Mouse (Mus musculus) cerebellum, adult 8-10 months (tissue): Measurements from ENCODE around the gene Caprin2.
A peak's percentile ranks its signal among the peaks of the same experiment; 100 is the strongest.
"Not testable (repeated sequence)": the region's sequence is repeated elsewhere in the genome, so short reads cannot be mapped to it uniquely, and the experiment has no call there.

Experiments
- DNase-seq: peaks from one replicate; pipeline ENCODE4 v3.0.0; 2022

Caprin2 gene

GRCm38 (mm10) chr6:148895773-148896506 is at the start of gene Caprin2:
TSS of gene Caprin2 (minus strand) at chr6:148896237.
- DNase-seq, result peak; percentile 90

GRCm38 (mm10) chr6:148944767-148945508 is 48.9 kb upstream of the Caprin2 start:
- DNase-seq, result peak; percentile 29

GRCm38 (mm10) chr6:148944344-148944766 is 48.3 kb upstream of the Caprin2 start:
- no peak for DNase-seq

GRCm38 (mm10) chr6:148943695-148944094 is 47.7 kb upstream of the Caprin2 start:
- DNase-seq, result no peak

- no peak for DNase-seq
Observed at GRCm38 (mm10) chr6:148942406-148942805, 46.4 kb upstream of the Caprin2 start.

- no peak for DNase-seq
Observed at GRCm38 (mm10) chr6:148941880-148942279, 45.8 kb upstream of the Caprin2 start.

GRCm38 (mm10) chr6:148940383-148940782 is 44.3 kb upstream of the Caprin2 start:
- DNase-seq, result not testable (repeated sequence)

- DNase-seq, result no peak
Observed at GRCm38 (mm10) chr6:148937693-148938092, 41.7 kb upstream of the Caprin2 start.

GRCm38 (mm10) chr6:148934961-148935590 is 39.0 kb upstream of the Caprin2 start:
- DNase-seq, result no peak

GRCm38 (mm10) chr6:148931281-148931680 is 35.2 kb upstream of the Caprin2 start:
- DNase-seq, result no peak

- DNase-seq, result no peak
Observed at GRCm38 (mm10) chr6:148918841-148919398, 22.9 kb upstream of the Caprin2 start.

- DNase-seq, result no peak
Observed at GRCm38 (mm10) chr6:148917672-148918071, 21.6 kb upstream of the Caprin2 start.

- DNase-seq, result no peak
Observed at GRCm38 (mm10) chr6:148916817-148917216, 20.8 kb upstream of the Caprin2 start.

GRCm38 (mm10) chr6:148913938-148914337 is 17.9 kb upstream of the Caprin2 start:
- DNase-seq, result peak; percentile 27

GRCm38 (mm10) chr6:148911906-148912305 is 15.9 kb upstream of the Caprin2 start:
- DNase-seq, result not testable (repeated sequence)

- no peak for DNase-seq
Observed at GRCm38 (mm10) chr6:148906958-148907357, 10.9 kb upstream of the Caprin2 start.

- DNase-seq, result no peak
Observed at GRCm38 (mm10) chr6:148902728-148903127, 6.7 kb upstream of the Caprin2 start.

- no peak for DNase-seq
Observed at GRCm38 (mm10) chr6:148896507-148896851, 442 bp upstream of the Caprin2 start.

- no peak for DNase-seq
Observed at GRCm38 (mm10) chr6:148894888-148895772, 907 bp downstream of the Caprin2 start.

GRCm38 (mm10) chr6:148873911-148874310 is 22.1 kb downstream of the Caprin2 start:
- no peak for DNase-seq

- no peak for DNase-seq
Observed at GRCm38 (mm10) chr6:148845629-148846028, 50.4 kb downstream of the Caprin2 start.

GRCm38 (mm10) chr6:148841760-148842159 is 54.3 kb downstream of the Caprin2 start:
- no peak for DNase-seq
